Mouse (Mus musculus) liver, postnatal 0 days (tissue): ENCODE measurements around the gene Apoa4.

Experiments
- CTCF ChIP-seq: sonication (generic); IDR thresholded peaks from 2 replicates; pipeline ENCODE4 v1.5.1; 2016; ENCODE audit warnings: antibody characterized with exemption, low read depth
- EP300 ChIP-seq: IDR thresholded peaks from 2 replicates; pipeline ENCODE4 v1.6.1; 2016; ENCODE audit warnings: antibody characterized with exemption, low read depth, mild to moderate bottlenecking

- no peak for TF ChIP-seq CTCF
- no peak for TF ChIP-seq EP300
Measured at GRCm38 (mm10) chr9:46210473-46210872, 30.0 kb upstream of the Apoa4 start.
